Mouse (Mus musculus): ENCODE results near the gene Klri2.
"Not testable (repeated sequence)": the region's sequence is repeated elsewhere in the genome, so short reads cannot be mapped to it uniquely, and the experiment has no call there.

Gene Klri2

DNA sequence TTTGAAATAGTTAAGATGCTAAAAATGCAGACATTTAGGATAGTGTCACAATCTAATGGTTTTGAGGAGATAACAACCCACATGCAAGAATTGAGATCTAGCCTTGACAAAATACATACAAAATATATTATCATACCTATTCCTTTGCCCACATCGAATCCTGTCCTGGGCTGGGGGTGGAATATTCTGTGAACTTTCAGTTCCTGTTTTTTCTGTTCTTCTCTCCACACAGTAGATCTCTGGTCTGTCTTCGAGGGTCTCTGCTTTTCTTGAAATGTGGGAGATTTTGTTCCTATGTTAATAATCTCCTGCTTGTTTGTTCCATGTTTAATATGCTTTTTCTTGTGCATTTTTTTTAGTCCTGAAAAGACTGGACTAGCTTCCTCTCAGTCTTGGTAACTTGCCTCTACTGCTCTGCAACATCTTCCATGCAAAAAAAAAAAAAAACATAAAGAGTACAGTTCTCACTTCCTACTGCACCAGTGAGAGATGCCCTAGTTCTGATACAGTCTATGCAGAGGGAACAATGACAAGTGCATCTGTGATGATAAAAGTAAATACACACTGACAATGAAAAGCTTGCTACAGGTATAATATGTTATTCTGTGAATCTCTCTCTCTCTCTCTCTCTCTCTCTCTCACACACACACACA lies at the start of gene Klri2:
TSS of gene Klri2 (minus strand) at position 416 of the 653 bp plus-strand sequence.
- DNase-seq: no peak

DNA sequence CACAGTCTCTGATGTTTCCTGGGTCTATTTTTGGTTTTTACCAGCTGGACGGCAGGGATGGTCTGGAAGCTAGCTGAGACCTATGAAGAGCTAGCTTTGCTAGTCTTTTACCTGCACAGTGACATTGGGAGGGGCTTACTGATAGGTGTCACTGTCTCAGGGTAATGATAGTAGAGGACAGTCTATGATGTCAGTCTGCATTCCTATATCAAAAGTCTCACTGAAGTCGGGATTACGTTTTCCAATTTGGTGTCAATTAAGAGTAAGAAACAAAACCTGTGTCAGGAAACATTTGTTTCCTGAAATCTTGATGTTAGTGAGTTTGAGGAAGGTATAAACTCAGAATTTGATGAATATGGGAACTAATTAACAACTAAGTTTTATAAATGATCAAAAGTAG lies 43.9 kb upstream of the Klri2 start, which contains the start of gene Gm156:
TSS of gene Gm156 (minus strand) at position 101 of the 400 bp plus-strand sequence.
- DNase-seq: not testable (repeated sequence)

DNA sequence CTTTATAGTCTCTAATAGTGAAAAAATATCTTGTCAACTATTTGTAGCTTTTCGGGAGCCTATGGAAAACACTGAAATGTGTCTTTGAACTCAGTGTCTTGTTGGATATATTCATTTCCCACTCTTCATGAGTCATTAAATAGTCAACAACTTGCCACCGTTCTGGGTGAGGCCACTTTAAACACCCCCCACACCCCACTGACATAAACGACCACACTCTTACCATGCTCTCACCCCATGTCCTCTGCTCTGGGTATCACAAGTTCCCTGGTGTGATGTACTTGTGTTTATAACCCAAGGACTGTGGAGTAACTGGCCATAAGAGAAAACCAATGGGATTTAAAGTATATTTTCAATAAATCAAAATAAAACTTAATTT lies 7.4 kb upstream of the Klri2 start:
- no peak for DNase-seq

DNA sequence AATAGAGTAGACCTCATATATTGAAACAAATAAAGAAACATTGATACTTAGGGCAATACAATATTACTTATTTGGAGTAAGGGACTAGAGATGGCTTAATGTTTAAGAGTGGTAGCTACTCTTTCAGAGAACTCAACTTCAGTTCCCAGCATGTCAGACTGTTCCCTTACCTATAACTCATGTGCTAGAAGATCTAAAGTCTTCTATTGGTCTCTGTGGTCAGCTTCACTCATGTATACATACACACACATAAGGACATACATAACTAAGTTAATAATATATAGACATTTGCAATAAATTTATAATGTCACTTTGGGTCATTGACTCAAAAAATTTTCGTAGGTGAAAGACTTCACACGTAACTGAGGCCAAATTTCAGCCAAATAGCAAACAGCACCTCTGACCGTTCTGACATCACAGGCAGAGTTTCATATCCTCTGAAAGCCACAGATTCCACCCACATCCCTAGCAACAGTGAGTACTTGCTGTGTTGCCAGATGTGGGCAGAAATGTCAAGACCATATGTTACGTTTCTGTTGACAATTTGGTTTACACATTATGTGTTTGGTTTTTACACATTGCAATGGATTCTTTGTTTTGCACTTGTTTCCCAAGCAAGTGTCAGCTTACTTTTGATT lies 6.9 kb upstream of the Klri2 start:
- no peak for DNase-seq

DNA sequence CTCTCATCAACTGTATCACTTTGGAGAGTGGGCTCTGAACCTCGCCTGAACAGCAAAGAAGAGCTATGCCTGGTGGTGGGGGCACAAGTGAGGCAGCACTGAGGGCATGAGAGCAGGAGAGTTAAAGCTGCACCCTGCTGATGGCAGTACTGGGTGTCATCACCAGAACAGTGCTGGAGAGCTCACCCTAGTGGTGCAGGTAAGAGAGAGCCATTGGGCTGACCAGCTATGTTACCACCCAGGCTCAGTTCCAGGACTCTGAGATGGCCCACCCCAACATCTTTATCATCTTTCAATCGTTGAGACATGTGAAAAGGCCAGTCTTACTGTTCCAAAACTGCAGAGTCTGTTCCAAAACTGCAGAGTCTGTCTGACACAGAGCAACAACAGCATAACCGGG lies 5.9 kb upstream of the Klri2 start:
- DNase-seq: no peak

DNA sequence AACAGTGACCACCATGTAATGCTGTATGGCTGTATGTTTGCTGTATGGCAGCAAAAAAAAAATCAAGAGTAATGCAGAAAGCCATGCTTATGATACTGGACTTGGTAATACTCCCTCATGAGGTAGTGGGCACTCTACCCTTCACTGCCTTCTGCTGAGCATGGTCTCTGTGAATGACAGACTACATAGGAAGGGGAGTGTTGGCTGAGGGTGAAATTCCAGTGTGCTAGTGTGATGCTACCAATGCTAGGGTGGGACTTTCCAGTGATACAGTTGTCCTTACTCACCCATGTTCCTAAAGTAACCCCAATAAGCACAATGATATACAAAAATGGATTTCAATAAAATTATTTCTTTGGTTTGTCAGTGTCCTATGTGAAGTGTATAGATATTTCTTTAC lies 3.9 kb downstream of the Klri2 start:
- DNase-seq: no peak

DNA sequence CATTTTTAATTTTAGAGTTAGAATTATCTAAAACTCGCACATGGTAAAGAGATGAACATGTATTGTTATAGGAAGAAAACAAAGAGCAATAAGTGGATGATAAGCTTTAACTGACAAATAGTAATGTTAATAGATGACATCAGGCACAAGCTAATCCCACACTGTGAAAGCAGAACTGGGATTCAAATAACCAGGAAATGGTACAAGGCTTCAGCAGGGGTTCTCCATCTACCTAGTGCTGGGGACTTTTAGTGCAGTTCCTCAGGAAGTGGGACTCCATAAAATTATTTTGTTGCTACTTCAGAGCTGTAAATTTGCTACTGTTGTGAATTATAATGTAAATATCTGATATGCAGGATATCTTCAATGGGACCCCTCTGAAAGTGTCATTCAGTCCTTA lies 13.0 kb downstream of the Klri2 start:
- no peak for DNase-seq

DNA sequence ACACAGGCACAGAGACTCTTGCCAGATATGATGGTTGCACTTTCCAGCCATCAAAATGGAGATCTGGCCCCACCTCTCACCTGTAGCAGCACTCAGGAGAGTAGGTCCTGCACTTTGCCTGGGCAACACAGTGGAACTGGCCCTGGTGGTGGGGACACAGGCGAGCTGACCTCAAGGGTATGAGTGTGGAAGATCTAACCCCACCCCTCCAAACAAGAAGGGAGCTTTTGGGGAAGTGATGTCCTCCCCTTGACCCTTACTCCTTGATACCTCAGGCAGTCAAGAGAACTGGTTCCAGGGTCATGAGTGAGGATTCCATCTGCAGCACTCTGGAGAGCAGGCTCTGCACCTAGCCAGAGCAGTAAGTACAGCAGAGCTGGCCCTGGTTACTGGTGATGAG lies 18.9 kb downstream of the Klri2 start:
- DNase-seq: no peak

DNA sequence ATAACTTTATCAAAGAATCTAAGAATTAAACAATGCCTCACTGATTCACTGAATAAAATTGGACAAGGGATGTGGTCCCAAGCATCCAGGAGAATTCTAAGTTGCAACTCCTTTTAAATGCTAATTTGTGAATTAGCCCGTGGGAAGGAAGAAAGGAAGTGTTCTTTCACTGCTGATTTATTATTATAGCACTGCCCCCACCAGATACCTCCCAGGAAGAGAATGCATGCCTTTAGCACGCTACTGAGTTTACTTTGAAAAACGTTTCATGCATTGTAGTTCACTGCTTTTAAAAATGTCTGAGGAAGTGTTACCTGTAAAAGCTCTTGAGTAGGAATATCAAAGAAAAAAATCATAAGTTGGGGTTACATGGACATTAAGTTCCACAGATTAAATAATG lies 19.8 kb downstream of the Klri2 start:
- no peak for DNase-seq

DNA sequence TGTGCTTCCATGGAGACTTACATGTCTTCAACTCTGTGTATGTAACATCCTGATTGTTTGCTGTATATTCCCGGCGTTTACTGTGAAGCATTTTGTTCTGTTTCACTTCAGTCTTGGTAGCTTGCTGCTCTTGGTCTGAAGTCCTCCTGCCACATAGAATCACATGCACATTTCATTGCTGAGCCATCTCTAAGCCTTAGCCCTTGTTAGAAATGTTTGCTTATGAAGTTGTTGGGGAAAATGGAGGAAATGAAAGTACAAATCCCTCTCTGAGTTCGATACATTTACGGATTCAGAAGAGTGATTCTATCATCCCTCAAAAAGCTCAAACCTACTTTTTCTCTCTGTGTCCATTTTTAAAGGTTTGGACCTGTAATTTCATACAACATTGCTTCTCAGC lies 23.3 kb downstream of the Klri2 start, which contains the start of gene Klri1:
TSS of gene Klri1 (minus strand) at position 101 of the 400 bp plus-strand sequence.
- no peak for DNase-seq

DNA sequence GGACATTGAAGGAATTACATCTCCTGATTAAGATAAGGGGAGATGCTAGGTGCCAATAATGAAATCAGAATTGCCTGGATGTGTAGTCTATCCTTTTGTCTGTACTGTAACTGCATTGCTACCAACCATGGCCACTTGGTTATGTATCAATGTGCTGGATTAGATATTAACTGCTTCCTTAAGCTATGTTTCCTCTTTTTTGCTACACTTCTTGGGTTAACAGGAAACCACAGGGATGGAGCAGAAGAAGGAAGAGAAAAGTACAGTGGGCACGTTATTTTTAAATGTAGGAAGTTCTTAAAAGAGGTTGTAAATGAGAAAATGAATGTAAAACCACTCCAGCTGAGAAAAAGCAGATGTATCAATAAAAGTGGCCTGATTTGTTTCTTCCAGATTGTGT lies 26.7 kb downstream of the Klri2 start:
- DNase-seq: no peak

DNA sequence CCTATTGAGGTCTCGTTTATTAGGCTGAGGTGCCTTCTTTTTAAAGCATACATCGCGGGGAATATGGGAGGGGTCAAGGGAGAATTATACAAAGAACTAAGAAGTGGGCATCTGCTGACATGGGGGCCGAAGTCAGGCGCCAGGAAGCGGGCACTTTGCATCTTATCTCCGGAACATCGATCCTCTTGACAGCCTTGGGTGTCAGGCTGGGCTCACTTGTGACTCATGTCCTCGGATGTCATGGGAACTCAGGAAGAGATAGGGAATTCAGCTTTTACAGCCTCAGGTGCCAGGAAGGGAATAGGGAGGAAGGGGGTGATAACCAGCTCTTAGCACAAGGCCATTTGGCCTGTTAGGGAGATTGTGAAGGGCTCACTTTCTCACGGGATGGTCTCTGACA lies 48.8 kb downstream of the Klri2 start:
- not testable (repeated sequence) for DNase-seq

DNA sequence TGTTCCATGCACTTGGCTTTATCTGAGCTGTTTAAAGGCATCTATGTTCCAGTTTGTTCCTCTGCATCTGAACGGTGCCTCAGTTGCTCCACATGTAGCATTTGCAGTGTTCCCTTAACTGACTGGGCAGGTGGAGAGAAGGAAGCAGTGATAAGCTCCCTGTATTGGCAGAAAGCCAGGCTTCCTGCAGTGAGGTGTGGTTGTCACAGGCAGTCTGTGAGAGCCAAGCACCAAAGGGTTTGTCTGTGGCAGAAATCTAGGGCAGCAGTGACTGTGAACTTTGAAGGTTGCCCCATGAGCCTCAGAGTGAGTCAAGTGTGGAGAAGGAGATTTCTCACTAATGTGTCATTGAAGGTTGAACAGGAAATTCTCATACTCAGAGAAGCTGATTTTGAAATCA lies 59.9 kb downstream of the Klri2 start:
- peak; percentile 7 for DNase-seq

Data from kidney, postnatal 14 days (tissue).